Mouse (Mus musculus) left cerebral cortex, adult 11 months (tissue): Measurements from ENCODE around the gene Tjp3.

ENCODE experiments used
- DNase-seq: peaks from one replicate; pipeline ENCODE4 v3.0.0; 2022; ENCODE audit warnings: low spot score

The Tjp3 gene

DNA sequence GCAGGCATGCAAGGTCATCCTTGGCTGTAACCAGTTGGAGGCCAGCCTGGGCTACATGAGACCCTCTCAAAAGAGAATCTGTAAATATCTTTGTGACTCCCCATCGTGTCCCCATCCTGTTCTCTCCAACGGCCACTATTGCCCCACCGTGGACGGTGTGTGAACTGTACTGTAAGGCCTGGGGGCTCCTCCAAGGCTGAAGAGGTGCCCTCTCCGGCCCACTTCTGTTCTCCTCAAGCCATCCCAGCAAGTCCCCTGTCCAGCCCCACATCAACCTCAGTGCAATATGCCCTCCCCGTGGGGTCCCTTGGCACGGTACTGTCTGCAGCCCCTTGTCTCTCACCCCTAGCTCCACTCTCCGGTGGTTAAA, 27.9 kb upstream of the Tjp3 start:
- no peak for DNase-seq

DNA sequence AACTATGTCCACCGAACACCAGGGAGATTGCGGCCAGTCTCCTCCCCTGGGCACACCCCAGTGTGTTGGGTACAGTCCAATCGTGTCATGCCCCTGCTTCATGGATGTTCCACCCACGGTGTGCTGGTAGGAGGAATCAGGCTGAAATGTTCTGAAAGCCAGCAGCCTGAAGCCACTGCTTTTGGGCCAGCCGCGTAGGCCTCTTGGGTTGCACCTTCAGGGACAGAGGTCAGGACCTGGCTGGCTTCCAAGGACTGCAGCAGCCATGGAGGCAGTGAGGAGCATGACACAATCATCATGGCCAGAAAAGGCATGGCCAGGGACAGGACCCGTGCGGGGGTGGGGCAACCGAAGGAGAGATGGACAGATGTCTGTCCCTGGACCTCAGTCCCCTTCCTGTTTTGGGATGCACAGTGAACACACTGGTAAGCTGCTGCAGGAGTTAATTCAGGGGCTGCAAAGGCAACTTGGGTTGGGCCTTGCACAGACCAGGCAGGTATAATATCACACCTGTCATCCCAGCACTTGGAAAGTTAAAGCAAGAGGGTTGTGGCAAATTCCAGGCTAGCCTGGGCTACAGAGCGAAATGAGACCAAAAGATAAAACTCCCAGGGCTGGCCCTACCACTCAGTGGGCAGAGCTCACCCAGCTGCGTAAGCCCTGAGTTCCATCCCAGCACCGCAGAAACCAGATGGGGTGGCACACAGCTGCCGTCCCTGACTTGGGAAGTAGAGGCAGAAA, 27.4 kb upstream of the Tjp3 start:
- no peak for DNase-seq

DNA sequence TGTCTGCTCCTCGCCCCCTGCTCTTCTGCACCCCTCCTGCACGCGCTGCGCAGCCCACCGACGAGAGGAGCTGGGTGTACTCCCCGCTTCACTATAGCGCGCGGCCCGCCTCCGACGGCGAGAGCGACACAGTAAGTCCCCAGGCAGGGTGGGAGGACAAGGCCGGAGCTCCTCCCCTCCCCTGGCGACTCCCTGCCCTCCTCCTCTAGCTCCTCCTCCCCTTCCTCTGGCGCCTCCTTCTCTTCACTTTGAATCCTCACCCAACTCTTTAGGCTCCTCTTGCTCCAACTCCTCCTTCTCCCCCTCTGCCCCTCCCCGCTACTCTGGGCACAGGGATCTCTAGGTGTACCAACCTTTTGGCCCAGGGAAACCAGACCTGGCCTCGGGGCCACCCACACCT, 25.9 kb upstream of the Tjp3 start:
- no peak for DNase-seq

DNA sequence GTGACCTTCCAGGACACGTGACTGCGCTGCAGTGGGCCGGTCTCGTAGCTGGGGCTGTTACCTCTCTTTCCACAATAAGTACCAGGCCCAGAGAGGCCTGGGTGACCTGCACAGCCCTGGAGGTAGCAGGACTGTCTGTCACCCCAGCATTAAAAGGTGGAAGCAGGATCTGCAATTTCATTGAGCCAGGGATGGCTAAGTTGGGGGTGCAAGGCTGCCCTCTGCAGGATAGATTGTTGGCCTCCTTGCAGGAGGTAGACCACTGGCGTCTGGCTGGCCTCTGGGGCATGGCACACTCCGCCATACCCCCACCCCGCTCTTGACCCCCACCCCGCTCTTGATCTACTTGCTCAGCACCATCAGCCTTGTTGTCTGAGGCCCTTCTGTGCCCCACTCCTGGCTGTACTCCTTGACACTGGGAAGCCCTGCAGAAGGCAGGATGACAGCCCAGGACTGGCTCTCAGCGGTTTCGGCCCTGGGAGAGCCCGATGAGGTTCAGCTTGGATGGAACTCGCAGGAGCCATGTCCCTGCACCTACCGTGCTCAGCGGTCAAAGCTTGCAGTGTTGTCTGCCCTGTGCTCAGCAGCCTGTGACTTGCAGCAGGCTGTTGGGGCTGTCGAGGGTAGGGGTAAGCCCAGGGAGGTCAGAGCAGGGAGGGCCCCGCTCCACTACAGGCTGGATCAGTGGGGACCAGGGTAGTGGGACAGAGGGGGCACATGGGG, 25.1 kb upstream of the Tjp3 start:
- DNase-seq, result no peak

DNA sequence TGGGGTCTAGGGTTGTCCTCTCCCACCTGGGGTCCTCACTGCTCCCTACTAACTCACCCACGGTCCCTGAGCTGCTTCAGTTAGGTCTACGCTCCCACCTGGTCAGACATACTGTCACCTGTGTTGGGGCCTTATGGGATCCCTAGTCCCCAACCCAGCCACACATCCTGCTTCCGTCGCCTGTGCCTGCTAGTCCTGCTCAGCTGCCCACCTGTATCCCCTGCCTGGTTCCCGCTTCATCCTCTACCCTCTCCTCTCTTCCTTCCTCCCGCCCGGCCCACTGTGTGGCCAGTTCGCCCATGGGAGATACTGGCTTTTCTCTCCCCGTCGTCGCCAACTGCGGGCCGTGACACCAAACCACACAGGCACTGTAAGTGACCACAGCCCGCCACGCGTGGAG, 24.2 kb upstream of the Tjp3 start:
- no peak for DNase-seq

DNA sequence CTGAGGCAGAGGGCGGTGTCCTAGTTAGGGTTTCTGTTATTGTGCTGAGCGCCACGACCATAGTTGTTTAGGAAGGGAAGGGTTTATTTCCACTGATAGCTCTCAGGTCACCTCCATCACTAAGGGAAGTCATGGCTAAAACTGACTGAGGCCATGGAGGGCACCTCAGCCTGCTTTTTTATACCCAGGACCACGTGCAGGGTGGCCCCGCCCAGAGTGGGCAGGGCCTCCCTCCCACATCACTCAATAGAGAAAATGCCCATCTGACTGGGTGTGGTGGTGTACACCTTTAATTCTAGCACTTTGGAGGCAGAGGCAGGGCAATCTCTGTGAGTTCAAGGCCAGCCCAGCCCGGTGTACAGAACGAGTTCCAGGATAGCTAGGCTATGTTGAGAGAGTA, 22.8 kb upstream of the Tjp3 start:
- no peak for DNase-seq

DNA sequence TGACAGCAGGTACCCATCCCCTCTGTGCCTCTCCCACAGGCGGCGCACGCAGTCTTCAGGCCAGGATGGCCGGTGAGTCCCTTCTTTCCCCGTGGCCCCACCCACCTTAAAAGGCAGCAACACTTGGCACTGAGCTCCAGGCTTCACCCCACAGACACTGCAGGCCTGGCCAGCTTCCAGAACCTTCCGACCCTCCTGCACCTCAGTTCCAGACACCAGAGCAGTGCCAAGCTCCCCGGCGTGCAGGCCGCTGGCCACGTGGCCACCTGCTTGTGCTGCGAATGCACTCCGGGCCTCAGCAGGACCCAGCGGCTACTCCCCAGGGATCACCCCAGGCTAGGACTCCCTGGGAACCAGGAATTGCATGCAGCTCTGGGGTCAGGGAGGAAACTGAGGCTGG, 22.2 kb upstream of the Tjp3 start:
- no peak for DNase-seq

DNA sequence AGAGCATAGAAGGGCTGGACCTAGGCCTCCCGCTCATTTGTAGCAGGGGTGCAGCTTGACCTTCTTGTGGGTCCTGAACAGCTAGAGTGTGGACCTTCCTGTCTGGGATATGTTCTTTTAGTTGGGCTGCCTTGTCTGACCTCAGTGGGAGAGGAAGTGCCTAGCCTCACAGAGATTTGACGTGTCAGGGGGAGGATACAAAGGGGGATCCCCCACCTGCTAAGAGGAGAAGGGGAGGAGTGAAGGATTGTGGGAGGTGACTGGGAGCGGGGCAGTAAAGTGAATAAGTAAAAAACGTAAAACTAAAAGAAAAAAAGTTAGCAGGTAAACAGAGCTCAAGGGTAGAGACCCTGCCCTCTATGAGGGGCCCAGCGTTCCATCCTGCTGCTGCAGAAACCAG, 18.2 kb upstream of the Tjp3 start:
- no peak for DNase-seq

DNA sequence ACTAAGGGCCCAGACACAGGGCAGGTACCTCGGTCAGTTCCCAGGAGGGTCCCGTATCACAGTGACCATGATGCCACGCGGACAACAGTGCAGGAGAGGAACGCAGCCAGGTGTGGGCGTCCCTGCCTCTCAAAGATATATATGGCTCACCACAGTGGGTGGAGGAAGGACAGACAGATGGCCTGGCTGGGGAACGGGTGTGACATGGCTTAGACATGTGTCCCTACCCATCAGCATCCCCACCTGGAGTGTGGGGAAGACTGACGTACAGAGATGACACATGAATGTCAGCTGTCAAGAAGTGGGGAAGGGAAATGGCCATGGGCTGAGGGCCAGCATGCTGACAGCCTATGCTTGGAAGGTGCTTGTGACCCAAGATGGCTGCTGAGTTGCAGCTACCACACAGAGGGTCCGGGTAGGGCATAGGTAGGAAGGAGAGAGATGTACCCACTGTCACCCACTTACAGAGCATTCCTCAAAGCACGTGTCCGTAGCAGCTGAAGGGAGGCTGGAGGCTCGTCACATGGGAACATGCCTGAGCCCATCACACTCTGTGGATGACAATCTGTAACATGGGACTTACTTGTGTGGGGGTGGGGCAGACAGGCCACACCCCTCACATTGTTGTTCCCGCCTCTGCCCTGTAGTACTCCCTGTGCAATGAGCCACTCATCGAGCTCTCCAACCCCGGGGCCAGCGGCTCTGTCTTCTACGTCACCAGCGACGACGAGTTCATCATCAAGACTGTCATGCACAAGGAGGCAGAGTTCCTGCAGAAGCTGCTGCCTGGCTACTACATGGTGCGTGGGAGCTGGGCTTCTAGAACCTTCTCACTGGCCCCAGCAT, 15.7 kb upstream of the Tjp3 start:
- DNase-seq, result no peak

DNA sequence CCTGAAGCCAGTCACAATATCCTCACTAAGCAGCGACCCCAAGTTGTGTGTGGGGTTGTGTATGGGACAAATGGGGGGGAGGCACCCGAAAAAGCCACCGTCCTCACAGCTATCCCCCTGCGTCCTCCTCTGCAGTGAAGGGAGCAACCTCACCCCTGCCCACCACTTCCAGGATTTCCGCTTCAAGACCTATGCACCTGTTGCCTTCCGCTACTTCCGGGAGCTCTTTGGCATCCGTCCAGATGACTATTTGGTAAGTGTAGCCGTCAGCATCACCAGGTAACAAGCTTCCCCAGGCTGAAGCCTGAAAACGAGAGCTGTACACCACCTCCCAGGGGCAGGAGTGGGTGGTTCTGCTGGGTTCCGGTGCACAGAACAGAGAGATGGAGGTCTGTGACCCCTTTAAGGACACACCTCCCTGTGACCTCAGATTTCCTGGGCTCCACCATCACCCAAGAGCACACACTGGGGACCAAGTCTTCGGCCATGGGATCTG, 14.8 kb upstream of the Tjp3 start:
- DNase-seq, result no peak

DNA sequence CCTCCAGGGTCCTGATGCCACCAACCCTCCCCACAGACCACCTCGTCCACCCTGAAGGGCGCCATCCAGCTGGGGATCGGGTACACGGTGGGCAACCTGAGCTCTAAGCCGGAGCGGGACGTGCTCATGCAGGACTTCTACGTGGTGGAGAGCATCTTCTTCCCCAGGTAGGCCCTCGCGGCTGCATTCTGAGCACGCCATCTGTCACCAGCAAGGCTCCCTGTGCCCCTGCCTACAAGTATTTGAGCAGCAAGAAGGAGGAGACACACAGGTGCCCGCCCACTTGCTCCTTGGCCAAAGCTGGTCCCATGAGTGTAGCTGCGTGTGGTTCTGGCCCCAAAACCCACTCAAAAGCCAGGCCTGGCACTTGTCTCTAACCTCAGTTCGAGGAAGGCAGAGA, 14.3 kb upstream of the Tjp3 start:
- no peak for DNase-seq

DNA sequence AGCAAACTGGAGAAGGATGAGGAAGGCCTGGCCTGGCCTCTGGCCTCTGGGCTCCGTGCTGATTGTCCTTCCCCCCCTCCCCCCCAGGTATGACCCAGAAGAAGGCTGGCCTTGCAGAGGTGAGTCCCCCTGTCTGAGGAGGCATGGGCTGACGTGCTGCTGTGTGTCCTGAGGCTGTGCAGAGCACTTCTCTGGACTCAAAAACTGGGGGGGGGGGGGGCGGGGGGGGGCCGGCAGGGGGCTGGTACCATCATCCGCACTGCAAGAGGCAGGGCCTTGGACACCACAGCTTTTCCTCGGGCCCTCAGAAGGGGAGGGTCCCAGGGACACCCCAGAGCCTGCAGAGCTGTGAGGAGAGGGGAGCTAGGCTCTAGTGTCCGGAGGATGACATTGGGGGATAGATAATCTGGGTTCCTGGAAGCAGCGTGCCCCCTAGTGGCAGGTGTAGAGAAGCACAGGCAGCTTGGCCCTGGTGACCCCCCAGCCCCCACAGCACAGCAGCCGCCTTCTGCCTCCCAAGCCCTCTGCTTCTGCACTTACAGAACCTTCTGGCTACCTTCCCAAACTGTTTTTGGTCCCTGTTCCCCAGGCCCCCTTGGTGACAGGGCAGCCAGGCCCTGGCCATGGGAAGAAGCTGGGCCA, 13.3 kb upstream of the Tjp3 start:
- DNase-seq, result no peak

DNA sequence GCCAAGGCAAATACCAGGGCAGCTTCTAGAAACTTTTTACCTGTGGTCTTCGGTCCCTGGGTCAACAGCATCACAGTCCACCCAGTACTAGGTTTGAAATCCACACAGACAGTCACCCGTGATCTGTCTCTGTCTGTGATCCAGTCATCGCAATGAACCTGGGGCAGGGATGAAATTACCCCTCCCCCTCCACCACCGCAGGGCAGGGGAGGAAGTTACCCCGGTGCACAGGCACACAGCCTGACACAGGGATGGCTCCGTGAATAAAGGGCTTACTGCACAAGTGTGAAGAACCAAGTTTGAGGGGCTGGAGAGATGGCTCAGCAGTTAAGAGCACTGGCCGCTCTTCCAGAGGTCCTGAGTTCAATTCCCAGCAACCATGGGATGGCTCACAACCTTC, 12.4 kb upstream of the Tjp3 start:
- DNase-seq, result no peak

DNA sequence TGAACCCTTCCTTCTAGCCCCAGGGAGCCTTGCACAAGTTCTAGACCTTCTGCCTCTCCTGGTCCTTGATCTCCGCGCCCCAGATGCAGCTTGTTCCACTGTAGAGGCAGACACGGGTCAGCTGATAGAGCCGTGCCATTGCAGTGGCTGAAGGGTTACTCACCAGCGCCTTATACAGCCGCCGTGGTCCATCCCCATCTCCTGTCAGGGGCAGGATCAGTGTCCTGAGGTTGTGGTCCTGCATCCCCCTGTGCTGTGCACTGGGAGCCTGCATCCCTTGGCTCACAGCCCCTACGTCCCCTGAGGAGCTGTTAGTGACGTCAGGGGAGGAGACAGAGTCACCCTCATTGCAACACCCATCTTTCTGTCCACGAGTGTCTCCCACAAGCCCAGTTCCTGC, 11.9 kb upstream of the Tjp3 start:
- no peak for DNase-seq

DNA sequence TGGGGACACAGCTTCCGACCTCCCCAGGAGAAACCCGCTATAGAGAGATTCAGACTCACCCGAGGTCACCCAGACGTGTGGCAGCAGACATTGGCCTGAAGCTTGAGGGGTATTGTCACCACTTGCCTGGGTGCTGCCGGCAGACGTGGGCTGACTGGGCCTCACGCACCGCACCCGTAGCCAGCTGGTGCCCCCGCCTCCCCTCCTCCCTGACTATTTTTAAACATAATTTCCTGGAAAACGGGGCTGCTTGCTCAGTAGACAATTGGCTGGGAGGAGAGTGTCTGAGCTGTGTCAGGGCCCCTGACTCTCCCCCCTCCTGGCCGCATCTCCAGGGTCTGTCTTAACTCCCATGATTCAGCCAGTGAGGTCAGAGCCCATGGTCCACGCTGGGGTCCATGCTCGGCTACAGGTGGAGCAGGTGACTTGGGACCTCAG, 11.4 kb upstream of the Tjp3 start:
- DNase-seq, result no peak

DNA sequence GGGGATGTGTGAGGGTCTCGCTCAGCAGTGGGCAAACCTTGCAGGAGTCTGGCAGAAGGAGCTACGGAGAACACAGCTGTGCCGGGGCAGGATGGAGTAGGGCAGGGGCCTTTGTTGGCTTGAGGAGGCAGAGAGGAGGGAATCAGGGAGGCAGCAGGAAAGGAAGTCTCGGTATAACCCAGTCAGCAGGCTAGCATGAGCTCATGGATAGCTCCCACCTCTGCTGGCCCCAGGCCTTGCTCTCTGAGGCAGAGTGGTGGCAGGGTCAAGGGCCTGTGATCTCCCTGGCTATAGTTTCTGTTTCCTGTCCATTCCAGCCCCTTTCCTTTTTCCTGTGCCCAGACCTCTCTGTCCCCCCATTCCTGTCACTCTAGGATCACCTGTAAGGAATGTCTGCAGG, 10.9 kb upstream of the Tjp3 start:
- DNase-seq, result no peak

DNA sequence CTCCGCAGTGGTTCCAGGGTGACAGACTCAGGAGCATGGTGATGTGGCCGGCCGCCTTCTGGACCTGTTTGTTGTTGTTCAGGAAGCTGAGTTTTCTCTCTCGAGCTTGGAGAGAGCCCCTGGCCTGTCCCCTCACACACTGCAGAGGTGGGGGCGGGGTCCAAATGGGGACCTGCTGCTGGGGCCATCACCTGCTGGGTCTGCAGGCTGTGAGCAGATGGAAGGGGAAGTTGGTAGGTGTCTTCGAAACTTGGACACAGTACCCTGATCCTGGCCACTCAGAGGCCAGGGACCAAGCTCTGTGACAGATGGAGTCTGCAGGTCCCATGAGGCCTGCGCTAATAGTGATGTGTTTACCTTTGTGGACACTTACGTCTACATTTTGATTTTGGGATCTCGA, 9.9 kb upstream of the Tjp3 start:
- no peak for DNase-seq

DNA sequence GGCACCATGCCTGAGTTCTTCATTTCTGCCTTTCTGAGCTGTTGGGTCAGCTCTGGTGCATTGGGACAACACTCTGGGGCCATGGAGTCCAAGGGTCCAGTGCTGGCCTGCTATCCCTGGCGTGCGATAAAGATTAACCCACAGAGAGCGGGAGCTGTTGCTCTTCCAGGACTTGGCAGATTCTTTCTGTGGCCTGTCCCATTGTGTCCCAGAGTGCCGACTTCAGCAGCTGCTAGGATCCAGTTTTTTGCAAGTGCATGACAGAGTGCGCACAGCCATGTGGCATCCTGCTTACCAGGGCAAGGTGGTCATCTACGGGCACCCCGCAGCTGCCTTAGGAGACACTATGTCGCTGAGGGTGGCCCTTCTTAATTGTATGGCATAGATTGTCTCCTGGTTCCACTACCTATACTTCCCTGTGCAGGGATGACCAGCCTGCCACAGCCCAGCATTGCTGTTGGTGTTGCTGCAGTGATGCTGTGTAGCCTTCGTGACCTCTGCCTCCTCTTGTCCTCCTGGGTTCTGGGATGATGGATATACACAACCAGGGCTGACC, 9.0 kb upstream of the Tjp3 start:
- no peak for DNase-seq

DNA sequence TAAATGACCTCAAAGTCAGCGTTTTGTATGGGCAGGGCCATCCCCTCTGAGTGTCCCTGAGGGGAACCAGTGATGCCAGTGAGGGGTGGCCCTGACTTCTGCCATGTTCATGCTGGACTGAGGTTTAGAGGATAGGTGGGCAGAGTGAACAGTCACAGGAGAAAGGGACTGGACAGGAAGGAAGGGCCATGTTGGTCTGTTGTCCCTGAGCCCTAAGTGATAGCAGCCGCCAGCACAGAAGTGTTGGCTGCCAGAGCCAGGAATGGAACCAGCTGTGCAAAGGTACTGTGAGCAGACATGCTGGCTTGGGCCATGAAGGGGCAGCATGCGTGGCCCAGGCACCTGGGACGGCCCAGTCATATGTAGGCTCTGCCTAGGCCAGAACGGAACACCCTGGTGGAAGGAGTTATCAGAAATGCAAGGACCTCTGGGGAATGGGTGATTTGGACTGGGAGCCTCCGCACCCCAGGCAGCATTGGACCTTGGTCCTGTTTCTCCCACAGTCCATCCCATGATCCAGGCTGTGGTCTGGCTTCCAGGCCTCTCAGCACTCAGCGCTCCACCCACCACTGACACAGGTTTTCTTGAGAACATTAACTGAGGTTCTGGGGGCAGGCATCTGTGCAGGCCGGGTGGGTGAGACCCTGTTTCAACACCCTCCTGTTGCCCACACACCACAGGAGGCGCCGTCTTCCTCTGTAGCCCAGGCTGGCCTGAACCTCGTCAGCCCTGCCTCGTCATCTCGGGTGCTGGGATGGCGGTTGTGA, 8.4 kb upstream of the Tjp3 start:
- no peak for DNase-seq

DNA sequence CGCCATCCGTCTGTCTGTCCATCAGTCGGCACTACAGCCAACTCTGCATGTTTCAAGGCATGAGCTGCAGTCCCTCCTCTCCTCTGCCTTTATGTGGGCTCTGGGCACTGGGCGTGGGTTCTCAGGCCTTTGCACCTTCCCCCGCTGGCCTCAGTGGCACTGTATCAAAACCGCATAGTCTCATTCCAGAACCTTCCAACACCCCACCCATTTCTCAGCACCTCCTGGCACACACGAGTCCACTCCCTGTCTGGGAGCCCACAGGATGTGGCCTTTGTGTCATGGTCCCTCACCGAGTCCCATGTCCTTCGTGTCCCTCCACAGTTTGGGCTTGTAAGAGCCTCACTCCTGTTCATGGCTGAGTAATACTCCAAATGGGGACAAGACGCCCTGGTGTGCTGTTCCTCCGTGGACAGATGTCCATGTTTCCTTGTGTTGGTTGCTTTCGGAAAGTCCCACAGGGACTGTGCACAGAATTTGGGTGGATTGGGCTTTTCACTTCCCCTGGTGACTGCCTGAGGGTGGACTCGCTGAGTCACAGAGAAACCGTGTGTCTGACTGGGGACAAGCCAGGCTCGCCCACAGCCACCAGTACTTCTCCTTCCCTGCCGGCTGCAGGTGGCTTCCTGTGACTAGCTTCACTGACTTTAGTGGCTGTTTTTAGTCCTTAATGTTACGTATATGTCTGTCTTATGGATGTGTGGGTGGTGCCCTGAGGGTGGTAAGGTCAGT, 7.2 kb upstream of the Tjp3 start:
- DNase-seq, result no peak

DNA sequence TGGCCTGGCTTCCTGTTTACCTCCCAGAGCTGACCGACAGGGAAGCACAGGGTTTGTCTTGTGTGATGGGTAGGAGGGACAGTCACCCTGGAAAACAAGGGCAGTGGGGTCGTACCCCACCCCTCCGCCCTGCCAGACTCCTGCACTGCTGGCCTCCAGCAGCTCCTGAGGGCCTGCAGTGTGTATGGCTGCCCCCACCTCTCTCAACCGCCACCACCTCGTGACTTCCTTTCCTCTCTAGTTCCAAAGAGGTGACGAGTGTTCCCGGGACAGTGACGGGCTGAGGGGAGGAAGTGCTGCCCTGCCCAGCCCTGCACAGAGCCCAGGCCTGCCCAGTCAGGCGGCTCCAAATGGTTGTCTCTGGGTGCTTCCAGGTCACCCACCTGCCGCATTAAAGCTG, 6.5 kb upstream of the Tjp3 start:
- no peak for DNase-seq
